Mouse (Mus musculus) heart, adult 2 months (tissue): ENCODE measurements around the gene Vmn1r132.
"Not testable (repeated sequence)": the region's sequence is repeated elsewhere in the genome, so short reads cannot be mapped to it uniquely, and the experiment has no call there.

Experiments
- CTCF ChIP-seq: fragments of 200-600 bp; IDR thresholded peaks from 2 replicates; pipeline ENCODE4 v1.8.1; 2022; ENCODE audit warnings: antibody characterized with exemption, mild to moderate bottlenecking, moderate library complexity
- POLR2A ChIP-seq: fragments of 200-500 bp; IDR thresholded peaks from 2 replicates; pipeline ENCODE4 v1.6.1; 2011; ENCODE audit warnings: mild to moderate bottlenecking, low read depth, low read length, control low read depth; ENCODE audit not compliant: insufficient read depth

- not testable (repeated sequence) for TF ChIP-seq POLR2A, CTCF
Observed at GRCm38 (mm10) chr7:21613792-21614191, at the start of gene Vmn1r132.
